In the genomic region with DNA sequence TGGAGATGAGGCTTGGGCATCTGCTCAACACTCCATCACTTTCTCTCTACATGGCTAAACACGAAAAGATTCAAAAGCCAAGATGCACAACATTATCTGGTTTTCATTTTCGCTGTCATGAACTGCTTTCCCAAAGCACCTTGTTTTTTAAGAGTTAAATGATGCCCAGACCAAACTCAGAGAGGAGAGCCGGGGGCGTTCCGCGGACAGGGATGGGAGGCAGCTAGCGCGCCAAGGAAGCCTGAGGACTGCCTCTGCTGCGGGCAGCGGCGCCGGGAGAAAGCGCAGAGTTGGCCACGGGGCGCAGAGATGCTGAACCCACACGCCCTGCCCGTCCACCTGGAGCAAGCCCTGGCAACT, we compare ENCODE assay signal across 9 mouse cellular contexts. TPM values are rescaled to one million over a fixed set of nuclear protein-coding genes. Genes with fewer than 3 reads are reported as not detected.
DNase-seq lines count a peak whose midpoint lies in the region; ATAC-seq and TF ChIP-seq lines count a peak whose summit lies in the region.
"Had no signal": no experiment of that assay in that cellular context is flagged by ENCODE, and none has a peak within 500 bp of the region (broad histone marks: within the 10 kb centered on the region; RNA-seq: fewer than 3 reads in every experiment).

No protein-coding gene starts in this region.

- no peaks in the 10 kb centered on the region for H3K36me3 ChIP-seq in ES-Bruce4 (ENCODE audit: control insufficient read depth, insufficient read depth, low read length, poor library complexity, severe bottlenecking)
- H3K36me3 ChIP-seq in forebrain, embryonic 16.5 days (ENCODE audit: control insufficient read depth, insufficient read depth) = no peaks in the 10 kb centered on the region
- H3K36me3 ChIP-seq in limb, embryonic 14.5 days (ENCODE audit: control insufficient read depth, insufficient read depth, low read length) = no peaks in the 10 kb centered on the region

- peaks cover 5% of the 10 kb centered on the region; the same call in 1 of the 2 replicates for H3K27me3 ChIP-seq in ES-Bruce4 (ENCODE audit: control insufficient read depth, insufficient read depth, low read length, poor library complexity, severe bottlenecking)
- H3K27me3 ChIP-seq in forebrain, embryonic 16.5 days (replicated peaks; ENCODE audit: control insufficient read depth, insufficient read depth, low read length) = peaks cover 3% of the 10 kb centered on the region; the same call in 1 of the 2 replicates
- H3K27me3 ChIP-seq in limb, embryonic 14.5 days (ENCODE audit: control insufficient read depth, insufficient read depth, low read length) = no peaks in the 10 kb centered on the region

- H3K27ac ChIP-seq in gastrocnemius, adult 2 months = peak overlapping the region; percentile 88
- H3K27ac ChIP-seq in ES-Bruce4 (ENCODE audit: insufficient read depth, low read length) = no peak overlapping the region
- no peak overlapping the region for H3K27ac ChIP-seq in forebrain, embryonic 16.5 days (ENCODE audit: low read length)
- peak overlapping the region; percentile 48 for H3K27ac ChIP-seq in limb, embryonic 14.5 days (replicated peaks; ENCODE audit: low read depth, low read length)
- peak overlapping the region; percentile 87 for H3K27ac ChIP-seq in olfactory bulb, adult 2 months (ENCODE audit: insufficient read depth, low read depth, low read length)

- H3K4me3 ChIP-seq in gastrocnemius, adult 2 months = peak overlapping the region; percentile 88
- H3K4me3 ChIP-seq in ES-Bruce4 (ENCODE audit: low read depth, low read length) = peak overlapping the region; percentile 77
- peak overlapping the region; percentile 64 for H3K4me3 ChIP-seq in forebrain, embryonic 16.5 days (replicated peaks; ENCODE audit: low read length)
- peak overlapping the region; percentile 64 for H3K4me3 ChIP-seq in limb, embryonic 14.5 days (replicated peaks; ENCODE audit: low read length)
- peak overlapping the region; percentile 79 for H3K4me3 ChIP-seq in olfactory bulb, adult 2 months (ENCODE audit: insufficient read depth, low read depth, low read length)

- intact Hi-C loops in gastrocnemius, adult 2 months (cut with DNase I) = loop anchor here (1.0 to 5.0 kb wide), 4 partner anchors 39 to 204 kb away; no protein-coding TSS in a partner anchor

- WGBS in forebrain, embryonic 16.5 days = under 1% methylated on average over 17 of the region's 17 CpGs
- WGBS in limb, embryonic 14.5 days = under 1% methylated on average over 17 of the region's 17 CpGs
- under 1% methylated on average over 17 of the region's 17 CpGs for WGBS in olfactory bulb, adult 2 months

- H3K4me2 ChIP-seq in forebrain, embryonic 16.5 days (ENCODE audit: low read length) = peak overlapping the region; percentile 95
- peak overlapping the region; percentile 88 for H3K4me2 ChIP-seq in limb, embryonic 14.5 days (replicated peaks; ENCODE audit: low read depth, low read length, severe bottlenecking)

- TF ChIP-seq CTCF in gastrocnemius, adult 2 months (IDR thresholded peaks at IDR 0.05) = no peak
- TF ChIP-seq CTCF in ES-Bruce4 (IDR thresholded peaks at IDR 0.05; ENCODE audit: low read depth, low read length) = no peak
- TF ChIP-seq CTCF in olfactory bulb, adult 2 months (IDR thresholded peaks at IDR 0.05; ENCODE audit: insufficient read depth, low read depth, low read length) = no peak

- DNase-seq in gastrocnemius, adult 2 months = no peak
- DNase-seq in gastrocnemius, adult 18-20 months (ENCODE audit: low spot score) = no peak
- DNase-seq in limb, embryonic 14.5 days (ENCODE audit: low spot score) = no peak
- no peak for DNase-seq in B cell, adult 2 months
- no peak for DNase-seq in cerebellum, adult 9-10 months

- no peaks in the 10 kb centered on the region for H3K9me3 ChIP-seq in ES-Bruce4 (replicated peaks; ENCODE audit: control insufficient read depth, insufficient read depth, low read length, poor library complexity, severe bottlenecking)
- no peaks in the 10 kb centered on the region for H3K9me3 ChIP-seq in forebrain, embryonic 16.5 days (ENCODE audit: control insufficient read depth, low read length)
- no peaks in the 10 kb centered on the region for H3K9me3 ChIP-seq in limb, embryonic 14.5 days (ENCODE audit: control insufficient read depth, low read length)

- peaks cover 2% of the 10 kb centered on the region for H3K4me1 ChIP-seq in ES-Bruce4 (ENCODE audit: control insufficient read depth, insufficient read depth, low read length)
- H3K4me1 ChIP-seq in forebrain, embryonic 16.5 days (replicated peaks; ENCODE audit: control insufficient read depth, insufficient read depth, low read length) = peaks cover 20% of the 10 kb centered on the region
- H3K4me1 ChIP-seq in limb, embryonic 14.5 days (ENCODE audit: control insufficient read depth, insufficient read depth, low read length) = peaks cover 22% of the 10 kb centered on the region
- peaks cover 11% of the 10 kb centered on the region for H3K4me1 ChIP-seq in olfactory bulb, adult 2 months (ENCODE audit: control insufficient read depth, insufficient read depth, low read length)

- no peak for TF ChIP-seq EP300 in ES-Bruce4 (IDR thresholded peaks at IDR 0.05; ENCODE audit: insufficient read depth, low read depth, low read length)

- peak overlapping the region; percentile 73 for H3K9ac ChIP-seq in ES-Bruce4 (ENCODE audit: low read depth, poor library complexity, severe bottlenecking)
- peak overlapping the region; percentile 72 for H3K9ac ChIP-seq in forebrain, embryonic 16.5 days (replicated peaks; ENCODE audit: low read depth, low read length)
- H3K9ac ChIP-seq in limb, embryonic 14.5 days (ENCODE audit: low read depth, low read length, severe bottlenecking) = peak overlapping the region; percentile 77

- no peak for TF ChIP-seq POLR2A in ES-Bruce4 (IDR thresholded peaks at IDR 0.05; ENCODE audit: insufficient read depth, low read length)
- TF ChIP-seq POLR2A in limb, embryonic 14.5 days (IDR thresholded peaks at IDR 0.05; ENCODE audit: borderline replicate concordance, extremely low read depth, insufficient read depth, insufficient read length) = no peak
- no peak for TF ChIP-seq POLR2A in olfactory bulb, adult 2 months (IDR thresholded peaks at IDR 0.05; ENCODE audit: insufficient read depth, low read depth, low read length)

- peak; percentile 25 for ATAC-seq in forebrain, embryonic 16.5 days
- no peak for ATAC-seq in limb, embryonic 14.5 days (ENCODE audit: low FRiP score, low read depth)

RNA-seq across cellular contexts. Expression of gene Adcy2, which starts 0.8 kb away (rescaled TPM):
- 10 to 100 TPM; 37.7 to 44.8 TPM for total RNA-seq in gastrocnemius, adult 2 months (2021)
- total RNA-seq in gastrocnemius, adult 18-20 months (2021) = 10 to 100 TPM; 35.7 to 43.0 TPM
- 2.2 and 2.3 TPM in 2 replicates for polyA plus RNA-seq in ES-Bruce4 (2011; ENCODE audit: insufficient read depth, insufficient read length, low read depth, missing spikeins)
- polyA plus RNA-seq in forebrain, embryonic 16.5 days (2015; fragmentation: Nextera tagmentation; extraction: Ambion mirVana) = 3.1 and 4.2 TPM in 2 replicates
- 16.0 and 17.7 TPM in 2 replicates for polyA plus RNA-seq in limb, embryonic 14.5 days (2012; rRNA removed)
- polyA plus RNA-seq in limb, embryonic 14.5 days (2014; fragmentation: Nextera tagmentation; extraction: Ambion mirVana) = 12.8 TPM in 2 replicates
- polyA plus RNA-seq in olfactory bulb, adult 2 months (2012; ENCODE audit: insufficient read depth, insufficient read length, low replicate concordance, missing spikeins) = not detected in 2 replicates
- polyA plus RNA-seq: erythroblast, embryonic 14.5 days had no signal

Comparison
In these comparisons a context has a peak if more than half of its experiments do, and no peak if none do; other contexts are left out.
1. H3K27ac ChIP-seq: peak in gastrocnemius, adult 2 months (single experiment), limb, embryonic 14.5 days (single experiment) and olfactory bulb, adult 2 months (single experiment); none in ES-Bruce4 (single experiment) and forebrain, embryonic 16.5 days (single experiment).
2. Peak in every context shown above with its lines, with median percentiles within 50 percentile points of each other: H3K4me3 ChIP-seq and H3K9ac ChIP-seq.